Mouse (Mus musculus): ENCODE results near the gene 0610037L13Rik.

- no peak for TF ChIP-seq CTCF (IDR thresholded peaks at IDR 0.05; ENCODE audit: borderline replicate concordance, insufficient read depth, low read depth, low read length)
- TF ChIP-seq POLR2A (IDR thresholded peaks at IDR 0.05; ENCODE audit: borderline replicate concordance, insufficient read depth, low read length): no peak
Measured at GRCm38 (mm10) chr4:107921152-107921695, 31.6 kb downstream of the 0610037L13Rik start.
